Mouse (Mus musculus): Measurements from ENCODE around the gene Mogat2. TPM values are rescaled to one million over a fixed set of nuclear protein-coding genes. Genes with fewer than 3 reads are reported as not detected.
A peak's percentile ranks its signal among the peaks of the same experiment; 100 is the strongest.

Gene Mogat2
- total and polyA plus RNA-seq, 2 experiments from 2014 or later = 0.40 TPM; not detected in 1

GRCm38 (mm10) chr7:99271630-99272029 lies 33.2 kb upstream of the Mogat2 start:
- H3K27me3 ChIP-seq (ENCODE audit: control insufficient read depth, insufficient read depth, low read length) = peaks cover 33% of the 10 kb centered on the region
- H3K4me3 ChIP-seq (ENCODE audit: low read depth, low read length) = no peak overlapping the region
- H3K9me3 ChIP-seq (replicated peaks; ENCODE audit: control insufficient read depth, low read length) = no peaks in the 10 kb centered on the region
- no peak overlapping the region for H3K27ac ChIP-seq (ENCODE audit: low read depth)
- no peak for TF ChIP-seq EP300 (IDR thresholded peaks at IDR 0.05; ENCODE audit: low read depth)
- TF ChIP-seq CTCF (IDR thresholded peaks at IDR 0.05; ENCODE audit: low read depth) = no peak
- 28% methylated on average over 9 of the region's 9 CpGs for WGBS
- H3K9ac ChIP-seq (replicated peaks; ENCODE audit: low read depth, low read length) = no peak overlapping the region; the same call in 1 of the 2 replicates
- peak; percentile 49; the same call in 1 of the 2 replicates for ATAC-seq (ENCODE audit: insufficient read depth, low read depth)
- no peaks in the 10 kb centered on the region for H3K36me3 ChIP-seq (replicated peaks; ENCODE audit: control insufficient read depth, insufficient read depth, low read length)
- peak; percentile 39 for DNase-seq (ENCODE audit: low spot score)
- peak overlapping the region; percentile 23; the same call in 1 of the 2 replicates for H3K4me2 ChIP-seq (ENCODE audit: low read depth, low read length)
- peaks cover 28% of the 10 kb centered on the region; the same call in 1 of the 2 replicates for H3K4me1 ChIP-seq (ENCODE audit: control insufficient read depth, insufficient read depth)

GRCm38 (mm10) chr7:99268951-99269945 lies 30.8 kb upstream of the Mogat2 start:
- H3K9me3 ChIP-seq (replicated peaks; ENCODE audit: control insufficient read depth, low read length) = no peaks in the 10 kb centered on the region
- DNase-seq (ENCODE audit: low spot score) = no peak
- no peaks in the 10 kb centered on the region for H3K36me3 ChIP-seq (replicated peaks; ENCODE audit: control insufficient read depth, insufficient read depth, low read length)
- TF ChIP-seq EP300 (IDR thresholded peaks at IDR 0.05; ENCODE audit: low read depth) (no peak), CTCF (IDR thresholded peaks at IDR 0.05; ENCODE audit: low read depth) (no peak)
- H3K4me3 ChIP-seq (ENCODE audit: low read depth, low read length) = peak overlapping the region; percentile 49
- no peak overlapping the region for H3K27ac ChIP-seq (ENCODE audit: low read depth)
- peak overlapping the region; percentile 78 for H3K4me2 ChIP-seq (ENCODE audit: low read depth, low read length)
- H3K4me1 ChIP-seq (ENCODE audit: control insufficient read depth, insufficient read depth) = peaks cover 28% of the 10 kb centered on the region; the same call in 1 of the 2 replicates
- no peak overlapping the region for H3K9ac ChIP-seq (replicated peaks; ENCODE audit: low read depth, low read length)
- ATAC-seq (ENCODE audit: insufficient read depth, low read depth) = peak; percentile 13; the same call in 1 of the 2 replicates
- peaks cover 46% of the 10 kb centered on the region for H3K27me3 ChIP-seq (ENCODE audit: control insufficient read depth, insufficient read depth, low read length)
- 12% methylated on average over 39 of the region's 42 CpGs for WGBS

- Histone ChIP-seq H3K27me3 (ENCODE audit: control insufficient read depth, insufficient read depth, low read length) (peaks cover 49% of the 10 kb centered on the region), H3K4me1 (ENCODE audit: control insufficient read depth, insufficient read depth) (peaks cover 28% of the 10 kb centered on the region; the same call in 1 of the 2 replicates), H3K27ac (ENCODE audit: low read depth) (no peak overlapping the region), H3K4me3 (ENCODE audit: low read depth, low read length) (peak overlapping the region; percentile 49), H3K4me2 (ENCODE audit: low read depth, low read length) (peak overlapping the region; percentile 78), H3K36me3 (replicated peaks; ENCODE audit: control insufficient read depth, insufficient read depth, low read length) (no peaks in the 10 kb centered on the region), H3K9ac (replicated peaks; ENCODE audit: low read depth, low read length) (no peak overlapping the region; the same call in 1 of the 2 replicates), H3K9me3 (replicated peaks; ENCODE audit: control insufficient read depth, low read length) (no peaks in the 10 kb centered on the region)
- DNase-seq (ENCODE audit: low spot score) (no peak), ATAC-seq (ENCODE audit: insufficient read depth, low read depth) (no peak)
- WGBS = under 1% methylated on average over 29 of the region's 29 CpGs
- TF ChIP-seq CTCF (IDR thresholded peaks at IDR 0.05; ENCODE audit: low read depth) (no peak), EP300 (IDR thresholded peaks at IDR 0.05; ENCODE audit: low read depth) (no peak)
Observed at GRCm38 (mm10) chr7:99268506-99268900, 30.1 kb upstream of the Mogat2 start.

- Histone ChIP-seq H3K9me3 (replicated peaks; ENCODE audit: control insufficient read depth, low read length) (no peaks in the 10 kb centered on the region), H3K36me3 (replicated peaks; ENCODE audit: control insufficient read depth, insufficient read depth, low read length) (no peaks in the 10 kb centered on the region), H3K4me3 (ENCODE audit: low read depth, low read length) (peak overlapping the region; percentile 49), H3K9ac (replicated peaks; ENCODE audit: low read depth, low read length) (no peak overlapping the region; the same call in 1 of the 2 replicates), H3K27ac (ENCODE audit: low read depth) (no peak overlapping the region), H3K4me2 (ENCODE audit: low read depth, low read length) (peak overlapping the region; percentile 78), H3K27me3 (ENCODE audit: control insufficient read depth, insufficient read depth, low read length) (peaks cover 52% of the 10 kb centered on the region), H3K4me1 (ENCODE audit: control insufficient read depth, insufficient read depth) (peaks cover 28% of the 10 kb centered on the region; the same call in 1 of the 2 replicates)
- DNase-seq (ENCODE audit: low spot score) (no peak), ATAC-seq (ENCODE audit: insufficient read depth, low read depth) (peak; percentile 50)
- TF ChIP-seq CTCF (IDR thresholded peaks at IDR 0.05; ENCODE audit: low read depth) (no peak), EP300 (IDR thresholded peaks at IDR 0.05; ENCODE audit: low read depth) (no peak)
- WGBS = 2% methylated on average over 58 of the region's 59 CpGs
Observed at GRCm38 (mm10) chr7:99267897-99268505, 29.6 kb upstream of the Mogat2 start.

GRCm38 (mm10) chr7:99267251-99267896 lies 29.0 kb upstream of the Mogat2 start, which contains the start of gene Map6:
Gene Map6 (plus strand): TSS chr7:99267447.
- Histone ChIP-seq H3K9me3 (replicated peaks; ENCODE audit: control insufficient read depth, low read length) (no peaks in the 10 kb centered on the region), H3K27ac (ENCODE audit: low read depth) (no peak within 1 kb of the TSS), H3K27me3 (ENCODE audit: control insufficient read depth, insufficient read depth, low read length) (peaks cover 52% of the 10 kb centered on the region), H3K4me1 (ENCODE audit: control insufficient read depth, insufficient read depth) (peaks cover 28% of the 10 kb centered on the region; the same call in 1 of the 2 replicates), H3K36me3 (replicated peaks; ENCODE audit: control insufficient read depth, insufficient read depth, low read length) (no peaks in the 10 kb centered on the region), H3K9ac (replicated peaks; ENCODE audit: low read depth, low read length) (no peak within 1 kb of the TSS; the same call in 1 of the 2 replicates), H3K4me3 (ENCODE audit: low read depth, low read length) (peak within 1 kb of the TSS; percentile 49), H3K4me2 (ENCODE audit: low read depth, low read length) (peak within 1 kb of the TSS; percentile 78)
- TF ChIP-seq CTCF (IDR thresholded peaks at IDR 0.05; ENCODE audit: low read depth) = no peak
- TF ChIP-seq EP300 (IDR thresholded peaks at IDR 0.05; ENCODE audit: low read depth) = no peak
- DNase-seq (ENCODE audit: low spot score) (no peak), ATAC-seq (ENCODE audit: insufficient read depth, low read depth) (no peak)
- WGBS = under 1% methylated on average over 33 of the region's 34 CpGs
